Mouse (Mus musculus) megakaryocyte, embryonic 14.5 days (primary cell): ENCODE data around the gene C8a.

Source experiments
- FLI1 ChIP-seq: IDR thresholded peaks from 2 replicates; pipeline ENCODE4 v1.6.1; 2012; ENCODE audit warnings: low read length, inconsistent platforms, mixed read lengths
- GATA1 ChIP-seq: IDR thresholded peaks from 3 replicates; pipeline ENCODE4 v1.6.1; 2012; ENCODE audit warnings: mixed read lengths, low read length, inconsistent platforms, borderline replicate concordance

DNA sequence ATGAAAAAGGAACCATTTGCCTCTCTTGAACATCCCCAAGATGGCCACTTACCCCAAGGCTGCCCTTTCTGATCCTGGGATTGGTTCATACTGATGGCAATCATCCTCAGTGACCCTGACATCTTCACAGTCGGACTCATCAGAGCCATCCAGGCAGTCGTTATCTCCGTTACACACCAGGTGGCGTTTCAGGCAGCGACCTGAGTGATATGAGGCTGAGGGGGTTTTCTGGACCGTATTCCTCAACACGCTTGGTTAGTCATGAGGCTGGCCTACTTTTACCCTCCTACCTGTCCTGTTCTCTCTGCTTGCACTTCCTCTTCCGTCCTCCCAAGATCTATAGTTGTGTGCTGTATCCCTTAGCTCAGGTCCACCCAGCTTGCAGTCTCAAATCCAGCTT lies 15.0 kb downstream of the C8a start:
- no peak for TF ChIP-seq GATA1
- TF ChIP-seq FLI1, result no peak
